Mouse (Mus musculus) limb, embryonic 12.5 days (tissue): ENCODE results near the gene Col17a1. TPM values are rescaled to one million over a fixed set of nuclear protein-coding genes. Genes with fewer than 3 reads are reported as not detected.

Experiments used
- ATAC-seq: fragments of 200-750 bp; cut with Nextera tagmentation; 2 replicates; pipeline ENCODE4 v1.8.0; 2017; ENCODE audit warnings: low read depth, moderate TSS enrichment; ENCODE audit not compliant: insufficient number of reproducible peaks, insufficient read depth, low FRiP score, low TSS enrichment
- H3K27ac ChIP-seq: fragments of 300-500 bp; sonication (generic); 2 replicates; pipeline ENCODE4 v1.5.1; 2016; ENCODE audit warnings: mild to moderate bottlenecking, moderate library complexity
- H3K27me3 ChIP-seq: fragments of 300-500 bp; sonication (generic); 2 replicates; pipeline ENCODE4 v1.6.1; 2016; ENCODE audit warnings: mild to moderate bottlenecking, moderate library complexity
- H3K36me3 ChIP-seq: fragments of 300-500 bp; sonication (generic); 2 replicates; pipeline ENCODE4 v1.6.1; 2016; ENCODE audit warnings: mild to moderate bottlenecking, moderate library complexity
- H3K4me1 ChIP-seq: fragments of 300-500 bp; sonication (generic); replicated peaks from 2 replicates; pipeline ENCODE4 v1.6.1; 2016
- H3K4me2 ChIP-seq: fragments of 300-500 bp; sonication (generic); 2 replicates; pipeline ENCODE4 v1.6.1; 2016; ENCODE audit warnings: mild to moderate bottlenecking, moderate library complexity
- H3K4me3 ChIP-seq: fragments of 300-500 bp; sonication (generic); replicated peaks from 2 replicates; pipeline ENCODE4 v1.5.1; 2016; ENCODE audit warnings: mild to moderate bottlenecking
- H3K9ac ChIP-seq: fragments of 300-500 bp; sonication (generic); replicated peaks from 2 replicates; pipeline ENCODE4 v1.6.1; 2016; ENCODE audit warnings: mild to moderate bottlenecking, moderate library complexity
- H3K9me3 ChIP-seq: fragments of 300-500 bp; sonication (generic); 2 replicates; pipeline ENCODE4 v1.6.1; 2016; ENCODE audit warnings: mild to moderate bottlenecking, moderate library complexity
- WGBS: fragments of 180-500 bp; shearing (Covaris S2); methylation state at CpG from one replicate; pipeline ENCODE4 v1.1.7; 2016; 5-methylcytosine and 5-hydroxymethylcytosine counted together
- polyA plus RNA-seq: library from polyadenylated mRNA; unstranded; fragments of >200 nt; fragmentation: Nextera tagmentation; extraction: Ambion mirVana; gene quantifications from 2 replicates; pipeline ENCODE4 v1.2.1, GENCODE M21; 2016

Col17a1 gene
- polyA plus RNA-seq, 1 experiment from 2014 or later, result 9.1 TPM

DNA sequence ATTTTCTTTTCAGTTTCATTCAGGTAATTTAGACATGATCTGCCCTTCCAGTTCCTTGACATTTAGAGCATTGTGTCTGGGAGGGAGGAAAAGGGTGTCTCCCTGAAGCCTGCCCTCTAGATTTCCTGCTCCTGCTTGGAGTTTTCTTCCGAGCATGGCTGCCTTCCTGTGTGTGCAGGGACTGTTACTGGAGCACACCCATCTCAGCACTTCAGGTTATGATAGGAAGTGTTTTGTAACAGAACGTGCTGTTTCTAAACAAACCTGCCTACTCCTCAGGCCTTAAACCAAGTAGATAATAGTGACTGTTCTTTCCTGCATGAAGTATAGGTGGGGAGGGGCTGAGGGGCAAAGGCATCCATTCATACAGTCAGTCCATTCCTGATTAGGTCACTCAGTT is 48.0 kb downstream of the Col17a1 start:
- no peak for ATAC-seq
- Histone ChIP-seq H3K9me3 (no peaks in the 10 kb centered on the region), H3K27me3 (no peaks in the 10 kb centered on the region), H3K4me1 (no peaks in the 10 kb centered on the region), H3K4me2 (no peak overlapping the region), H3K36me3 (peaks cover 61% of the 10 kb centered on the region), H3K27ac (no peak overlapping the region), H3K4me3 (no peak overlapping the region), H3K9ac (no peak overlapping the region)
- 73% methylated on average over 2 of the region's 2 CpGs for WGBS

- no peak overlapping the region for H3K4me3 ChIP-seq
- no peaks in the 10 kb centered on the region for H3K4me1 ChIP-seq
Observed at GRCm38 (mm10) chr19:47635380-47635779, 56.5 kb downstream of the Col17a1 start.

GRCm38 (mm10) chr19:47631799-47632198 is 60.1 kb downstream of the Col17a1 start:
- Histone ChIP-seq H3K36me3 (peaks cover 22% of the 10 kb centered on the region; the same call in 1 of the 2 replicates), H3K27ac (no peak overlapping the region), H3K4me1 (no peaks in the 10 kb centered on the region), H3K4me3 (no peak overlapping the region), H3K9ac (no peak overlapping the region), H3K27me3 (no peaks in the 10 kb centered on the region), H3K9me3 (no peaks in the 10 kb centered on the region), H3K4me2 (no peak overlapping the region)
- WGBS, result 96% methylated on average over 5 of the region's 5 CpGs
- ATAC-seq, result no peak

More at GRCm38 (mm10) chr19:47635380-47635779, 56.5 kb downstream of the Col17a1 start:
- no peaks in the 10 kb centered on the region for H3K27me3 ChIP-seq
- no peak overlapping the region for H3K27ac ChIP-seq
- 92% methylated on average over 4 of the region's 4 CpGs for WGBS
- H3K4me2 ChIP-seq, result no peak overlapping the region
- peaks cover 43% of the 10 kb centered on the region for H3K36me3 ChIP-seq
- H3K9me3 ChIP-seq, result no peaks in the 10 kb centered on the region
- H3K9ac ChIP-seq, result no peak overlapping the region
- ATAC-seq, result no peak

- Histone ChIP-seq H3K36me3 (peaks cover 19% of the 10 kb centered on the region), H3K4me3 (no peak overlapping the region)
Observed at GRCm38 (mm10) chr19:47630381-47630780, 61.5 kb downstream of the Col17a1 start.

DNA sequence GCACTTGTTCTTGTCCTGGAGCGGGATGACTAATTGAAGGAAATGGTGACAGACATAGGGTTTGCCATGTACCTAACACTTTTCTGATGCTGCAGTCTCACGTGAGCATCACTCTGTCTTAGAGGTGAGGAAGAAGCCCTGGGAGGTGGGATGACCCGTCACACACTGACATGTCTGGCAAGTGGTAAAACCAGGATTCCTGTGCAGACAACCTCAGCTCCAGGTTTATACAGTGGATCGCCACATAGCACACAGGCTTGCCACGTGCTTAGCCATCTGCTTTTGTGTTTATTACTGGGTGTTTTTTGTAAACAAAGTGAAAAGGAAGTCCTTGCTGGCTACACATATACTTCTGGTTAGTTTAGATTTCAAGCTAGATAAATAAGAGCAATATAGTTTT is 62.8 kb downstream of the Col17a1 start:
- no peak for ATAC-seq
- Histone ChIP-seq H3K9ac (no peak overlapping the region), H3K4me3 (no peak overlapping the region), H3K36me3 (peaks cover 24% of the 10 kb centered on the region), H3K27ac (no peak overlapping the region), H3K27me3 (no peaks in the 10 kb centered on the region), H3K4me2 (no peak overlapping the region), H3K9me3 (no peaks in the 10 kb centered on the region), H3K4me1 (no peaks in the 10 kb centered on the region)
- 75% methylated on average over 5 of the region's 5 CpGs for whole genome bisulfite sequencing

More at GRCm38 (mm10) chr19:47630381-47630780, 61.5 kb downstream of the Col17a1 start:
- 87% methylated on average over 5 of the region's 5 CpGs for WGBS
- Histone ChIP-seq H3K9me3 (no peaks in the 10 kb centered on the region), H3K4me1 (no peaks in the 10 kb centered on the region), H3K27ac (no peak overlapping the region), H3K4me2 (no peak overlapping the region), H3K9ac (no peak overlapping the region), H3K27me3 (no peaks in the 10 kb centered on the region)
- no peak for ATAC-seq

GRCm38 (mm10) chr19:47627450-47627849 is 64.4 kb downstream of the Col17a1 start:
- H3K4me2 ChIP-seq, result no peak overlapping the region
- no peaks in the 10 kb centered on the region for H3K4me1 ChIP-seq
- no peaks in the 10 kb centered on the region for H3K27me3 ChIP-seq
- ATAC-seq, result no peak
- no peak overlapping the region for H3K27ac ChIP-seq
- H3K4me3 ChIP-seq, result no peak overlapping the region
- 92% methylated on average over 10 of the region's 10 CpGs for WGBS
- H3K9me3 ChIP-seq, result no peaks in the 10 kb centered on the region
- H3K9ac ChIP-seq, result no peak overlapping the region
- peaks cover 38% of the 10 kb centered on the region for H3K36me3 ChIP-seq

- ATAC-seq, result no peak
- H3K27ac ChIP-seq, result no peak overlapping the region
- no peaks in the 10 kb centered on the region for H3K4me1 ChIP-seq
- no peaks in the 10 kb centered on the region for H3K27me3 ChIP-seq
- no peak overlapping the region for H3K4me2 ChIP-seq
- H3K9ac ChIP-seq, result no peak overlapping the region
- no peak overlapping the region for H3K4me3 ChIP-seq
- WGBS, result 63% methylated on average over 10 of the region's 10 CpGs
- H3K36me3 ChIP-seq, result peaks cover 48% of the 10 kb centered on the region
- no peaks in the 10 kb centered on the region for H3K9me3 ChIP-seq
Observed at GRCm38 (mm10) chr19:47624940-47625711, 66.8 kb downstream of the Col17a1 start.

- Histone ChIP-seq H3K9me3 (no peaks in the 10 kb centered on the region), H3K27me3 (no peaks in the 10 kb centered on the region), H3K4me1 (no peaks in the 10 kb centered on the region), H3K4me3 (no peak overlapping the region), H3K36me3 (peaks cover 72% of the 10 kb centered on the region), H3K9ac (no peak overlapping the region), H3K4me2 (no peak overlapping the region), H3K27ac (no peak overlapping the region)
- WGBS, result 85% methylated on average over 8 of the region's 8 CpGs
- ATAC-seq, result no peak
Observed at GRCm38 (mm10) chr19:47621478-47621877, 70.4 kb downstream of the Col17a1 start.

- 58% methylated on average over 7 of the region's 7 CpGs for whole genome bisulfite sequencing
- Histone ChIP-seq H3K4me1 (no peaks in the 10 kb centered on the region), H3K9me3 (no peaks in the 10 kb centered on the region), H3K27me3 (no peaks in the 10 kb centered on the region), H3K4me3 (no peak overlapping the region), H3K27ac (no peak overlapping the region), H3K36me3 (peaks cover 53% of the 10 kb centered on the region), H3K9ac (no peak overlapping the region), H3K4me2 (no peak overlapping the region)
- no peak for ATAC-seq
Observed at GRCm38 (mm10) chr19:47613442-47613841, 78.5 kb downstream of the Col17a1 start.

DNA sequence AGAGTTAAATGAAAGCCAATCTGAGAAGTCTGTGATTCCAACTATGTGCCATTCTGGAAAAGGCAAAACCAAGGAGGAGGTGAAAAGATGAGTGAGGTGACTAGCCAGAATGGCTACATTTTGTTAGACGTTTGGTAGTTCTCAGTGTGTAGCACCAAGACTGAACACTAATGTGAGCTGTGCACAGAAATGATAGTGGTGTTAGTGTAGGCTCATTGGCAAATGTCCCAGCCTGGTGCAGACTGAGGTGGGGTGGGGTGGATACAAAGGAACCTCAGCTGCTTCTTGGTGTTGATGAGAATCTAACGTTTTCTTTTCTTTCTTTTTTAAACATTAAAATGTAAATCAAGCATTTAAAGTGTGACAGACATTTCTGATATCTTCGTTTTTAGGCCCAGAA is 83.4 kb downstream of the Col17a1 start:
- no peak for ATAC-seq
- Histone ChIP-seq H3K36me3 (peaks cover 15% of the 10 kb centered on the region), H3K4me3 (no peak overlapping the region), H3K27ac (no peak overlapping the region), H3K27me3 (no peaks in the 10 kb centered on the region), H3K9ac (no peak overlapping the region), H3K4me1 (no peaks in the 10 kb centered on the region), H3K4me2 (no peak overlapping the region), H3K9me3 (no peaks in the 10 kb centered on the region)
- 72% methylated on average over 3 of the region's 3 CpGs for WGBS
